Mouse (Mus musculus) midbrain, embryonic 16.5 days (tissue): ENCODE results near the gene Mgst2. TPM values are rescaled to one million over a fixed set of nuclear protein-coding genes. Genes with fewer than 3 reads are reported as not detected.

Experiments
- ATAC-seq: fragments of 200-750 bp; cut with Nextera tagmentation; 2 replicates; pipeline ENCODE4 v1.8.0; 2017; ENCODE audit warnings: moderate TSS enrichment
- H3K27ac ChIP-seq: fragments of 300-500 bp; sonication (generic); 2 replicates; pipeline ENCODE4 v1.5.1; 2014; ENCODE audit warnings: mild to moderate bottlenecking, low read length, mixed read lengths
- H3K27me3 ChIP-seq: fragments of 300-500 bp; sonication (generic); 2 replicates; pipeline ENCODE4 v1.6.1; 2014; ENCODE audit warnings: low read depth, low read length, mixed read lengths; ENCODE audit not compliant: control insufficient read depth, insufficient read depth
- H3K36me3 ChIP-seq: fragments of 300-500 bp; sonication (generic); 2 replicates; pipeline ENCODE4 v1.6.1; 2014; ENCODE audit warnings: mild to moderate bottlenecking, low read length, moderate library complexity, mixed read lengths; ENCODE audit not compliant: control insufficient read depth, insufficient read depth
- H3K4me1 ChIP-seq: fragments of 300-500 bp; sonication (generic); 2 replicates; pipeline ENCODE4 v1.6.1; 2014; ENCODE audit warnings: mild to moderate bottlenecking, low read length, mixed read lengths; ENCODE audit not compliant: control insufficient read depth, insufficient read depth
- H3K4me2 ChIP-seq: fragments of 300-500 bp; sonication (generic); 2 replicates; pipeline ENCODE4 v1.6.1; 2014; ENCODE audit warnings: mild to moderate bottlenecking, low read length, mixed read lengths
- H3K4me3 ChIP-seq: fragments of 300-500 bp; sonication (generic); 2 replicates; pipeline ENCODE4 v1.5.1; 2014; ENCODE audit warnings: low read depth, mild to moderate bottlenecking, low read length, moderate library complexity, mixed read lengths
- H3K9ac ChIP-seq: fragments of 300-500 bp; sonication (generic); 2 replicates; pipeline ENCODE4 v1.6.1; 2014; ENCODE audit warnings: low read depth, low read length, mixed read lengths
- H3K9me3 ChIP-seq: fragments of 300-500 bp; sonication (generic); replicated peaks from 2 replicates; pipeline ENCODE4 v1.6.1; 2014; ENCODE audit warnings: mild to moderate bottlenecking, low read length, mixed read lengths; ENCODE audit not compliant: control insufficient read depth, poor library complexity, severe bottlenecking
- WGBS: fragments of 180-500 bp; shearing (Covaris S2); extraction: QIAGEN DNeasy Blood & Tissue Kit; methylation state at CpG from one replicate; pipeline ENCODE4 v1.1.7; 2014; 5-methylcytosine and 5-hydroxymethylcytosine counted together
- polyA plus RNA-seq: library from polyadenylated mRNA; unstranded; fragments of >200 nt; fragmentation: Nextera tagmentation; extraction: Ambion mirVana; gene quantifications from 2 replicates; pipeline ENCODE4 v1.2.1, GENCODE M21; 2015

Gene Mgst2
- polyA plus RNA-seq, 1 experiment from 2014 or later = 0.94 TPM

GRCm38 (mm10) chr3:51701281-51701751 is 41.2 kb downstream of the Mgst2 start:
- H3K4me2 ChIP-seq = peak overlapping the region; percentile 68
- peak overlapping the region; percentile 35 for H3K4me3 ChIP-seq
- peak overlapping the region; percentile 62 for H3K9ac ChIP-seq
- ATAC-seq = peak; percentile 96
- 0% methylated on average over 27 of the region's 27 CpGs for WGBS
- no peaks in the 10 kb centered on the region for H3K27me3 ChIP-seq
- no peaks in the 10 kb centered on the region for H3K36me3 ChIP-seq
- peaks cover 29% of the 10 kb centered on the region for H3K4me1 ChIP-seq
- peak overlapping the region; percentile 93 for H3K27ac ChIP-seq
- H3K9me3 ChIP-seq = no peaks in the 10 kb centered on the region

GRCm38 (mm10) chr3:51701950-51702349 is 41.8 kb downstream of the Mgst2 start:
- H3K4me3 ChIP-seq = peak overlapping the region; percentile 35
- H3K9me3 ChIP-seq = no peaks in the 10 kb centered on the region
- no peaks in the 10 kb centered on the region for H3K27me3 ChIP-seq
- H3K4me2 ChIP-seq = peak overlapping the region; percentile 68
- H3K27ac ChIP-seq = peak overlapping the region; percentile 93
- peaks cover 29% of the 10 kb centered on the region for H3K4me1 ChIP-seq
- WGBS = 1% methylated on average over 13 of the region's 13 CpGs
- H3K9ac ChIP-seq = peak overlapping the region; percentile 62
- no peaks in the 10 kb centered on the region for H3K36me3 ChIP-seq
- peak; percentile 86 for ATAC-seq

- 56% methylated on average over 8 of the region's 8 CpGs for WGBS
- Histone ChIP-seq H3K27ac (peak overlapping the region; percentile 93), H3K4me2 (no peak overlapping the region), H3K36me3 (no peaks in the 10 kb centered on the region), H3K4me3 (no peak overlapping the region), H3K27me3 (no peaks in the 10 kb centered on the region), H3K9me3 (no peaks in the 10 kb centered on the region), H3K4me1 (peaks cover 29% of the 10 kb centered on the region), H3K9ac (peak overlapping the region; percentile 4; the same call in 1 of the 2 replicates)
- no peak for ATAC-seq
These were observed 42.6 kb downstream of the Mgst2 start for GRCm38 (mm10) chr3:51702701-51703286.

- no peak overlapping the region for H3K9ac ChIP-seq
- no peak overlapping the region for H3K4me3 ChIP-seq
- no peak overlapping the region for H3K4me2 ChIP-seq
- H3K4me1 ChIP-seq = peaks cover 29% of the 10 kb centered on the region
- ATAC-seq = no peak
- no peaks in the 10 kb centered on the region for H3K36me3 ChIP-seq
- no peaks in the 10 kb centered on the region for H3K9me3 ChIP-seq
- WGBS = 90% methylated on average over 8 of the region's 8 CpGs
- no peaks in the 10 kb centered on the region for H3K27me3 ChIP-seq
- H3K27ac ChIP-seq = peak overlapping the region; percentile 93; the same call in 1 of the 2 replicates
These were observed 43.3 kb downstream of the Mgst2 start for GRCm38 (mm10) chr3:51703478-51703877.

- ATAC-seq = no peak
- H3K4me3 ChIP-seq = no peak overlapping the region
- 89% methylated on average over 7 of the region's 7 CpGs for WGBS
- peaks cover 21% of the 10 kb centered on the region for H3K4me1 ChIP-seq
- no peaks in the 10 kb centered on the region for H3K9me3 ChIP-seq
- no peak overlapping the region for H3K9ac ChIP-seq
- no peak overlapping the region for H3K27ac ChIP-seq
- no peak overlapping the region for H3K4me2 ChIP-seq
- H3K36me3 ChIP-seq = no peaks in the 10 kb centered on the region
- no peaks in the 10 kb centered on the region for H3K27me3 ChIP-seq
These were observed 45.1 kb downstream of the Mgst2 start for GRCm38 (mm10) chr3:51705220-51705619.

GRCm38 (mm10) chr3:51708375-51708745 is 48.2 kb downstream of the Mgst2 start:
- Histone ChIP-seq H3K36me3 (no peaks in the 10 kb centered on the region), H3K4me3 (no peak overlapping the region), H3K27me3 (no peaks in the 10 kb centered on the region), H3K4me1 (peaks cover 2% of the 10 kb centered on the region; the same call in 1 of the 2 replicates), H3K4me2 (no peak overlapping the region), H3K27ac (no peak overlapping the region), H3K9ac (no peak overlapping the region), H3K9me3 (no peaks in the 10 kb centered on the region)
- 36% methylated on average over 1 of the region's 1 CpGs for WGBS
- ATAC-seq = no peak

- H3K27me3 ChIP-seq = no peaks in the 10 kb centered on the region
- peak; percentile 65 for ATAC-seq
- peaks cover 2% of the 10 kb centered on the region; the same call in 1 of the 2 replicates for H3K4me1 ChIP-seq
- no peaks in the 10 kb centered on the region for H3K36me3 ChIP-seq
- H3K4me3 ChIP-seq = no peak overlapping the region
- no peak overlapping the region for H3K4me2 ChIP-seq
- H3K9me3 ChIP-seq = no peaks in the 10 kb centered on the region
- H3K9ac ChIP-seq = no peak overlapping the region
- whole genome bisulfite sequencing = 70% methylated on average over 21 of the region's 21 CpGs
- H3K27ac ChIP-seq = no peak overlapping the region
These were observed 48.7 kb downstream of the Mgst2 start for GRCm38 (mm10) chr3:51708746-51709411.

GRCm38 (mm10) chr3:51712382-51712781 is 52.2 kb downstream of the Mgst2 start:
- no peak overlapping the region for H3K27ac ChIP-seq
- H3K36me3 ChIP-seq = no peaks in the 10 kb centered on the region
- H3K9ac ChIP-seq = no peak overlapping the region
- no peak overlapping the region for H3K4me2 ChIP-seq
- no peak overlapping the region for H3K4me3 ChIP-seq
- H3K27me3 ChIP-seq = no peaks in the 10 kb centered on the region
- no peaks in the 10 kb centered on the region for H3K9me3 ChIP-seq
- peaks cover 5% of the 10 kb centered on the region; the same call in 1 of the 2 replicates for H3K4me1 ChIP-seq
- 46% methylated on average over 3 of the region's 3 CpGs for WGBS
- no peak for ATAC-seq

GRCm38 (mm10) chr3:51713233-51713632 is 53.1 kb downstream of the Mgst2 start:
- Histone ChIP-seq H3K9me3 (no peaks in the 10 kb centered on the region), H3K4me2 (no peak overlapping the region), H3K27me3 (no peaks in the 10 kb centered on the region), H3K36me3 (no peaks in the 10 kb centered on the region), H3K9ac (no peak overlapping the region), H3K4me3 (no peak overlapping the region), H3K27ac (no peak overlapping the region; the same call in 1 of the 2 replicates), H3K4me1 (peaks cover 5% of the 10 kb centered on the region; the same call in 1 of the 2 replicates)
- WGBS = 17% methylated on average over 8 of the region's 8 CpGs
- no peak for ATAC-seq
